Mouse (Mus musculus): ENCODE results near the gene Nuak2. TPM values are rescaled to one million over a fixed set of nuclear protein-coding genes. Genes with fewer than 3 reads are reported as not detected.

Nuak2 gene
- polyA plus RNA-seq, 1 experiment from 2014 or later = 0.84 TPM

- WGBS = 80% methylated on average over 2 of the region's 2 CpGs
- DNase-seq (ENCODE audit: low spot score) = no peak
- H3K27me3 ChIP-seq (ENCODE audit: low read depth, poor library complexity, severe bottlenecking) = peaks cover 24% of the 10 kb centered on the region
Observed at GRCm38 (mm10) chr1:132287445-132287844, 28.5 kb upstream of the Nuak2 start.

GRCm38 (mm10) chr1:132287991-132288451, 27.9 kb upstream of the Nuak2 start:
- H3K4me3 ChIP-seq = no peak overlapping the region
- H3K4me1 ChIP-seq = peaks cover 32% of the 10 kb centered on the region
- H3K36me3 ChIP-seq = no peaks in the 10 kb centered on the region
- 17% methylated on average over 11 of the region's 11 CpGs for WGBS
- H3K9me3 ChIP-seq (replicated peaks) = no peaks in the 10 kb centered on the region
- H3K27ac ChIP-seq = no peak overlapping the region
- H3K27me3 ChIP-seq (ENCODE audit: low read depth, poor library complexity, severe bottlenecking) = peaks cover 24% of the 10 kb centered on the region
- DNase-seq (ENCODE audit: low spot score) = no peak

More at GRCm38 (mm10) chr1:132287445-132287844, 28.5 kb upstream of the Nuak2 start:
- no peak overlapping the region for H3K27ac ChIP-seq
- H3K9me3 ChIP-seq (replicated peaks) = no peaks in the 10 kb centered on the region
- no peak overlapping the region for H3K4me3 ChIP-seq
- peaks cover 27% of the 10 kb centered on the region for H3K4me1 ChIP-seq
- no peaks in the 10 kb centered on the region for H3K36me3 ChIP-seq

- 82% methylated on average over 6 of the region's 6 CpGs for WGBS
- Histone ChIP-seq H3K27ac (no peak overlapping the region), H3K4me1 (peaks cover 36% of the 10 kb centered on the region), H3K9me3 (replicated peaks) (no peaks in the 10 kb centered on the region), H3K36me3 (no peaks in the 10 kb centered on the region), H3K4me3 (no peak overlapping the region), H3K27me3 (ENCODE audit: low read depth, poor library complexity, severe bottlenecking) (peaks cover 32% of the 10 kb centered on the region)
- no peak for DNase-seq (ENCODE audit: low spot score)
Observed at GRCm38 (mm10) chr1:132289965-132290364, 26.0 kb upstream of the Nuak2 start.

- peaks cover 43% of the 10 kb centered on the region for H3K27me3 ChIP-seq (ENCODE audit: low read depth, poor library complexity, severe bottlenecking)
- H3K4me3 ChIP-seq = no peak overlapping the region
- no peaks in the 10 kb centered on the region for H3K36me3 ChIP-seq
- H3K4me1 ChIP-seq = peaks cover 36% of the 10 kb centered on the region
- no peaks in the 10 kb centered on the region for H3K9me3 ChIP-seq (replicated peaks)
- peak overlapping the region; percentile 56 for H3K27ac ChIP-seq
- DNase-seq (ENCODE audit: low spot score) = no peak
- WGBS = 29% methylated on average over 11 of the region's 11 CpGs
Observed at GRCm38 (mm10) chr1:132290921-132291675, 24.8 kb upstream of the Nuak2 start.

- no peak overlapping the region for H3K4me3 ChIP-seq
- peaks cover 49% of the 10 kb centered on the region for H3K27me3 ChIP-seq (ENCODE audit: low read depth, poor library complexity, severe bottlenecking)
- H3K27ac ChIP-seq = peak overlapping the region; percentile 56
- H3K4me1 ChIP-seq = peaks cover 36% of the 10 kb centered on the region
- 27% methylated on average over 4 of the region's 4 CpGs for WGBS
- no peaks in the 10 kb centered on the region for H3K9me3 ChIP-seq (replicated peaks)
- H3K36me3 ChIP-seq = no peaks in the 10 kb centered on the region
- no peak for DNase-seq (ENCODE audit: low spot score)
Observed at GRCm38 (mm10) chr1:132291706-132292105, 24.2 kb upstream of the Nuak2 start.

GRCm38 (mm10) chr1:132292318-132293129, 23.4 kb upstream of the Nuak2 start:
- WGBS = 40% methylated on average over 21 of the region's 21 CpGs

GRCm38 (mm10) chr1:132295506-132295905, 20.4 kb upstream of the Nuak2 start:
- H3K27ac ChIP-seq = no peak overlapping the region
- no peaks in the 10 kb centered on the region for H3K9me3 ChIP-seq (replicated peaks)
- H3K36me3 ChIP-seq = no peaks in the 10 kb centered on the region
- H3K27me3 ChIP-seq (ENCODE audit: low read depth, poor library complexity, severe bottlenecking) = peaks cover 63% of the 10 kb centered on the region
- H3K4me1 ChIP-seq = peaks cover 41% of the 10 kb centered on the region
- no peak overlapping the region for H3K4me3 ChIP-seq
- whole genome bisulfite sequencing = 72% methylated on average over 7 of the region's 7 CpGs
- no peak for DNase-seq (ENCODE audit: low spot score)

More at GRCm38 (mm10) chr1:132292318-132293129, 23.4 kb upstream of the Nuak2 start:
- H3K4me1 ChIP-seq = peaks cover 36% of the 10 kb centered on the region
- no peak for DNase-seq (ENCODE audit: low spot score)
- H3K4me3 ChIP-seq = no peak overlapping the region
- H3K36me3 ChIP-seq = no peaks in the 10 kb centered on the region
- H3K27me3 ChIP-seq (ENCODE audit: low read depth, poor library complexity, severe bottlenecking) = peaks cover 52% of the 10 kb centered on the region
- peak overlapping the region; percentile 53; the same call in 1 of the 2 replicates for H3K27ac ChIP-seq
- H3K9me3 ChIP-seq (replicated peaks) = no peaks in the 10 kb centered on the region

GRCm38 (mm10) chr1:132296051-132296450, 19.9 kb upstream of the Nuak2 start:
- 76% methylated on average over 3 of the region's 3 CpGs for WGBS
- Histone ChIP-seq H3K4me3 (no peak overlapping the region), H3K27me3 (ENCODE audit: low read depth, poor library complexity, severe bottlenecking) (peaks cover 69% of the 10 kb centered on the region), H3K4me1 (peaks cover 35% of the 10 kb centered on the region), H3K36me3 (no peaks in the 10 kb centered on the region), H3K27ac (no peak overlapping the region), H3K9me3 (replicated peaks) (no peaks in the 10 kb centered on the region)
- no peak for DNase-seq (ENCODE audit: low spot score)

- Histone ChIP-seq H3K27ac (peak within 1 kb of the TSS; percentile 66), H3K27me3 (ENCODE audit: low read depth, poor library complexity, severe bottlenecking) (peaks cover 92% of the 10 kb centered on the region), H3K4me1 (peaks cover 12% of the 10 kb centered on the region), H3K4me3 (peak within 1 kb of the TSS; percentile 72), H3K36me3 (no peaks in the 10 kb centered on the region), H3K9me3 (replicated peaks) (no peaks in the 10 kb centered on the region)
- no peak for DNase-seq (ENCODE audit: low spot score)
- WGBS = under 1% methylated on average over 28 of the region's 28 CpGs
Observed at GRCm38 (mm10) chr1:132298425-132298800, 17.5 kb upstream of the Nuak2 start, which contains the start of gene Klhdc8a. Gene Klhdc8a (plus strand): TSS chr1:132298626.

GRCm38 (mm10) chr1:132298801-132299464, 17.0 kb upstream of the Nuak2 start:
- peak; percentile 68 for DNase-seq (ENCODE audit: low spot score)
- Histone ChIP-seq H3K27ac (peak overlapping the region; percentile 66), H3K4me1 (peaks cover 12% of the 10 kb centered on the region), H3K4me3 (peak overlapping the region; percentile 72), H3K36me3 (no peaks in the 10 kb centered on the region), H3K27me3 (ENCODE audit: low read depth, poor library complexity, severe bottlenecking) (peaks cover 95% of the 10 kb centered on the region), H3K9me3 (replicated peaks) (no peaks in the 10 kb centered on the region)
- 3% methylated on average over 69 of the region's 71 CpGs for WGBS

- no peaks in the 10 kb centered on the region for H3K9me3 ChIP-seq (replicated peaks)
- no peak for DNase-seq (ENCODE audit: low spot score)
- H3K4me1 ChIP-seq = peaks cover 16% of the 10 kb centered on the region
- 79% methylated on average over 5 of the region's 5 CpGs for WGBS
- H3K4me3 ChIP-seq = no peak overlapping the region
- no peaks in the 10 kb centered on the region for H3K36me3 ChIP-seq
- H3K27ac ChIP-seq = no peak overlapping the region
- peaks cover 94% of the 10 kb centered on the region for H3K27me3 ChIP-seq (ENCODE audit: low read depth, poor library complexity, severe bottlenecking)
Observed at GRCm38 (mm10) chr1:132299744-132300143, 16.2 kb upstream of the Nuak2 start.

GRCm38 (mm10) chr1:132301242-132301641, 14.7 kb upstream of the Nuak2 start:
- DNase-seq (ENCODE audit: low spot score) = no peak
- WGBS = 94% methylated on average over 5 of the region's 5 CpGs
- Histone ChIP-seq H3K27me3 (ENCODE audit: low read depth, poor library complexity, severe bottlenecking) (peaks cover 81% of the 10 kb centered on the region), H3K4me1 (peaks cover 18% of the 10 kb centered on the region), H3K9me3 (replicated peaks) (no peaks in the 10 kb centered on the region), H3K36me3 (no peaks in the 10 kb centered on the region), H3K4me3 (no peak overlapping the region), H3K27ac (no peak overlapping the region)
